Mouse (Mus musculus) CH12.LX (cell line): ENCODE results near the gene 1700012B07Rik. TPM values are rescaled to one million over a fixed set of nuclear protein-coding genes. Genes with fewer than 3 reads are reported as not detected.

Experiments
- DNase-seq: peaks from one replicate; pipeline ENCODE4 v3.0.0-alpha.2; 2013; ENCODE audit errors: extremely low read depth
- H3K27ac ChIP-seq: 2 replicates; pipeline ENCODE4 v1.5.1; 2012; ENCODE audit warnings: low read depth, mild to moderate bottlenecking, control low read depth, moderate library complexity; ENCODE audit not compliant: insufficient read depth
- H3K27me3 ChIP-seq: replicated peaks from 2 replicates; pipeline ENCODE3; 2012; ENCODE audit warnings: inconsistent platforms
- H3K36me3 ChIP-seq, 2 experiments: replicated peaks in 1 of 2; 2 replicates each; pipeline versions ENCODE3 to v1.6.1; 2012; ENCODE audit warnings: inconsistent platforms in 1 of 2, low read length in 1 of 2, mild to moderate bottlenecking in 1 of 2, mixed read lengths in 1 of 2, moderate library complexity in 1 of 2; ENCODE audit not compliant: control insufficient read depth in 1 of 2, insufficient read depth in 1 of 2
- H3K4me1 ChIP-seq, 2 experiments: 2 replicates each; pipeline ENCODE4 v1.6.1; 2012; ENCODE audit warnings: inconsistent platforms in 1 of 2, moderate library complexity in 1 of 2; ENCODE audit not compliant: insufficient read depth in 2 of 2, control insufficient read depth in 1 of 2
- H3K4me2 ChIP-seq: 2 replicates; pipeline ENCODE4 v1.6.1; 2012; ENCODE audit warnings: low read depth, mild to moderate bottlenecking, control low read depth; ENCODE audit not compliant: poor library complexity, insufficient read depth, severe bottlenecking
- H3K4me3 ChIP-seq, 3 experiments: fragments of 150-350 bp in 1 of 3; sonication (generic) in 1 of 3; replicated peaks in 1 of 3; 2 replicates each; pipeline versions ENCODE3 to v1.5.1; 2011 to 2012; ENCODE audit warnings: low read depth in 2 of 3, low read length in 2 of 3, mild to moderate bottlenecking in 2 of 3, moderate library complexity in 2 of 3, control low read depth in 1 of 3, improper control_type of control experiment in 1 of 3, inconsistent platforms in 1 of 3, mixed read lengths in 1 of 3; ENCODE audit not compliant: poor library complexity in 1 of 3
- H3K79me2 ChIP-seq: replicated peaks from 2 replicates; pipeline ENCODE4 v1.6.1; 2012; ENCODE audit warnings: mild to moderate bottlenecking, moderate library complexity; ENCODE audit not compliant: control insufficient read depth, poor library complexity, insufficient read depth, severe bottlenecking; ENCODE audit errors: extremely low read depth
- H3K9ac ChIP-seq: 2 replicates; pipeline ENCODE4 v1.6.1; 2012; ENCODE audit warnings: low read depth, mild to moderate bottlenecking, control low read depth, moderate library complexity; ENCODE audit not compliant: insufficient read depth
- H3K9me3 ChIP-seq: replicated peaks from 2 replicates; pipeline ENCODE3; 2012; ENCODE audit warnings: low read length, inconsistent platforms, mixed read lengths
- BHLHE40 ChIP-seq: IDR thresholded peaks from 2 replicates; pipeline ENCODE4 v1.6.1; 2011; ENCODE audit warnings: mild to moderate bottlenecking, low read depth, low read length, improper control_type of control experiment
- CHD2 ChIP-seq: IDR thresholded peaks from 2 replicates; pipeline ENCODE4 v1.6.1; 2011; ENCODE audit warnings: low read length, improper control_type of control experiment
- CTCF ChIP-seq, 2 experiments: IDR thresholded peaks in 1 of 2; conservative IDR thresholded peaks in 1 of 2; 2 replicates each; pipeline ENCODE4 v1.5.1; 2011 to 2012; ENCODE audit warnings: low read depth in 2 of 2, low read length in 2 of 2, improper control_type of control experiment in 1 of 2, inconsistent platforms in 1 of 2, mild to moderate bottlenecking in 1 of 2, moderate library complexity in 1 of 2
- E2F4 ChIP-seq: IDR thresholded peaks from 2 replicates; pipeline ENCODE4 v1.6.1; 2011; ENCODE audit warnings: low read depth, low read length, improper control_type of control experiment; ENCODE audit not compliant: insufficient replicate concordance
- ELF1 ChIP-seq: IDR thresholded peaks from 2 replicates; pipeline ENCODE4 v1.6.1; 2014; ENCODE audit warnings: low read depth, mild to moderate bottlenecking, inconsistent platforms, low read length, improper control_type of control experiment
- ETS1 ChIP-seq: conservative IDR thresholded peaks from 2 replicates; pipeline ENCODE4 v1.6.1; 2012; ENCODE audit warnings: low read depth, mild to moderate bottlenecking, inconsistent platforms, low read length, improper control_type of control experiment, moderate library complexity
- GABPA ChIP-seq: IDR thresholded peaks from 2 replicates; pipeline ENCODE4 v1.6.1; 2012; ENCODE audit warnings: low read depth, low read length, improper control_type of control experiment, inconsistent platforms; ENCODE audit not compliant: insufficient replicate concordance
- MAFK ChIP-seq: IDR thresholded peaks from 2 replicates; pipeline ENCODE4 v1.6.1; 2011; ENCODE audit warnings: low read length, improper control_type of control experiment; ENCODE audit not compliant: insufficient replicate concordance
- MAZ ChIP-seq: IDR thresholded peaks from 2 replicates; pipeline ENCODE4 v1.6.1; 2012; ENCODE audit warnings: low read depth, mild to moderate bottlenecking, inconsistent platforms, low read length, improper control_type of control experiment, moderate library complexity
- MEF2A ChIP-seq: IDR thresholded peaks from 2 replicates; pipeline ENCODE4 v1.6.1; 2014; ENCODE audit warnings: low read depth, mild to moderate bottlenecking, inconsistent platforms, low read length, improper control_type of control experiment, borderline replicate concordance
- MXI1 ChIP-seq: IDR thresholded peaks from 2 replicates; pipeline ENCODE4 v1.6.1; 2011; ENCODE audit warnings: mild to moderate bottlenecking, low read depth, low read length, improper control_type of control experiment
- POLR2A ChIP-seq: IDR thresholded peaks from 2 replicates; pipeline ENCODE4 v1.6.1; 2011; ENCODE audit warnings: low read depth, mild to moderate bottlenecking, improper control_type of control experiment, low read length
- SMC3 ChIP-seq: IDR thresholded peaks from 2 replicates; pipeline ENCODE4 v1.6.1; 2011; ENCODE audit warnings: low read depth, low read length, improper control_type of control experiment
- TCF12 ChIP-seq: IDR thresholded peaks from 2 replicates; pipeline ENCODE4 v1.6.1; 2014; ENCODE audit warnings: low read depth, mild to moderate bottlenecking, inconsistent platforms, low read length, improper control_type of control experiment
- UBTF ChIP-seq: IDR thresholded peaks from 2 replicates; pipeline ENCODE4 v1.6.1; 2012; ENCODE audit warnings: low read depth, mild to moderate bottlenecking, inconsistent platforms, low read length, improper control_type of control experiment, moderate library complexity
- ZC3H11A ChIP-seq: IDR thresholded peaks from 2 replicates; pipeline ENCODE4 v1.6.1; 2012; ENCODE audit warnings: low read depth, mild to moderate bottlenecking, inconsistent platforms, low read length, improper control_type of control experiment
- ZKSCAN1 ChIP-seq: IDR thresholded peaks from 2 replicates; pipeline ENCODE4 v1.6.1; 2012; ENCODE audit warnings: low read depth, inconsistent platforms, low read length, improper control_type of control experiment, borderline replicate concordance
- ZMIZ1 ChIP-seq: IDR thresholded peaks from 2 replicates; pipeline ENCODE4 v1.6.1; 2012; ENCODE audit warnings: low read depth, mild to moderate bottlenecking, inconsistent platforms, low read length, improper control_type of control experiment
- dilution Hi-C: fragments of 300-500 bp; cut with MboI; formaldehyde crosslinking; loops from 2 replicates; pipeline ENCODE4 v1.14.3; 2020; ENCODE audit warnings: low sequenced_read_pairs; ENCODE audit not compliant: extremely low pct_unique_long_range_greater_than_20kb, extremely low pct_ligation_motif_present
- in situ Hi-C: fragments of 300-500 bp; cut with MboI; formaldehyde crosslinking; loops from 3 replicates; pipeline ENCODE4 v1.14.3; 2019; ENCODE audit warnings: low sequenced_read_pairs, low pct_ligation_motif_present, low pct_unique_long_range_greater_than_20kb, mixed read lengths
- polyA plus RNA-seq: library from polyadenylated mRNA; unstranded; fragments of >175 nt; gene quantifications from 2 replicates; pipeline ENCODE4 v1.2.1, GENCODE M21; 2012; ENCODE audit warnings: low read depth; ENCODE audit not compliant: insufficient read length
- total RNA-seq, 2 experiments: library from RNA; depleted of rRNA; stranded (reverse); fragments of 300-350 nt in 1 of 2; fragments of >200 nt in 1 of 2; gene quantifications; 2 replicates each; pipeline ENCODE4 v1.2.3; 2012 to 2014

Gene 1700012B07Rik
- total and polyA plus RNA-seq, 3 experiments: 0.29 TPM; not detected in 2

GRCm38 (mm10) chr11:109754105-109754602 is 73.7 kb downstream of the 1700012B07Rik start:
- no peaks in the 10 kb centered on the region for H3K36me3 ChIP-seq
- no peak overlapping the region for H3K4me2 ChIP-seq
- no peak overlapping the region for H3K27ac ChIP-seq
- TF ChIP-seq ZC3H11A (no peak), UBTF (no peak), ELF1 (no peak), TCF12 (no peak), ETS1 (no peak), POLR2A (no peak), MAFK (no peak), CHD2 (no peak), ZMIZ1 (no peak), ZKSCAN1 (no peak), MAZ (no peak), GABPA (no peak), SMC3 (no peak), CTCF (conservative IDR thresholded peaks at IDR 0.05 in 1 of 2, IDR thresholded peaks at IDR 0.05 in 1 of 2; ENCODE audit: low read depth in 2 of 2, low read length in 2 of 2) (no peak), E2F4 (no peak), MXI1 (no peak), BHLHE40 (no peak), MEF2A (no peak)
- no peaks in the 10 kb centered on the region for H3K79me2 ChIP-seq
- dilution Hi-C loops: no loop called here
- no peaks in the 10 kb centered on the region for H3K27me3 ChIP-seq
- H3K9ac ChIP-seq: no peak overlapping the region
- peaks cover 0 to 5% of the 10 kb centered on the region in 2 experiments; a peak in 1 of 4 replicates for H3K4me1 ChIP-seq
- in situ Hi-C loops: no loop called here
- H3K4me3 ChIP-seq: no peak overlapping the region
- no peaks in the 10 kb centered on the region for H3K9me3 ChIP-seq
- DNase-seq: no peak

GRCm38 (mm10) chr11:109751636-109752603 is 75.9 kb downstream of the 1700012B07Rik start:
- no peaks in the 10 kb centered on the region for H3K36me3 ChIP-seq
- no peak overlapping the region for H3K9ac ChIP-seq
- dilution Hi-C loops (no loop called here), in situ Hi-C loops (no loop called here)
- no peak overlapping the region for H3K27ac ChIP-seq
- no peaks in the 10 kb centered on the region for H3K9me3 ChIP-seq
- H3K4me3 ChIP-seq: no peak overlapping the region
- no peak for TF ChIP-seq ELF1
- no peaks in the 10 kb centered on the region for H3K27me3 ChIP-seq
- DNase-seq: no peak
- peaks cover 0 to 9% of the 10 kb centered on the region in 2 experiments; a peak in 1 of 4 replicates for H3K4me1 ChIP-seq
- no peaks in the 10 kb centered on the region for H3K79me2 ChIP-seq
- H3K4me2 ChIP-seq: no peak overlapping the region
